Comparison of ENCODE assay signal across 8 mouse cellular contexts in the genomic region with DNA sequence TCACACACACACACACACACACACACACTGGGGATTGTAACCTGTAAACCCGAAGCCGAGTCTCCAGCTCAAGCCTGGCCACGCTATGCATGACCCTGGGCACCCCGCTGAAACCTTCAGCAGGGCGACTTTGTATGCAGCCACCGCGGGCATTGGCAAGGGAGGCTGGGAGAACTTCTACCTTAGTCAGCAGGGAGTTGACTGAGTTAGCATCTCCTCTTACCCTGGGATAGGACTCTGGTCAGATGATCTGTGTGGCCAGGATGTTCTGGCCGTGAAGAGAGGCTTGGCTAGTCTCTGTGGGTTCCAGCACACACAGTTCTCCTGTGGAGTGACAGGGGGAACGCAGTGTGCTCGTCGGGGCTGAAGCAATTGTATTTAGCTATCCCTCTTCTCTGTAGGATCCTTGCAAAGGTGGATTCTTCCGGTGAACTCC. TPM values are rescaled to one million over a fixed set of nuclear protein-coding genes. Genes with fewer than 3 reads are reported as not detected.
DNase-seq lines count a peak whose midpoint lies in the region; ATAC-seq and TF ChIP-seq lines count a peak whose summit lies in the region.

No protein-coding gene starts in this region.

- peak overlapping the region; percentile 70 for H3K27ac ChIP-seq in CH12.LX (ENCODE audit: insufficient read depth, low read depth)
- peak overlapping the region; percentile 71 for H3K27ac ChIP-seq in embryonic facial prominence, embryonic 15.5 days (replicated peaks)
- H3K27ac ChIP-seq in heart, embryonic 14.5 days (replicated peaks in 1 of 2; ENCODE audit: control insufficient read depth in 1 of 2, insufficient read depth in 1 of 2, low read depth in 2 of 2, low read length in 2 of 2), result no peak overlapping the region
- H3K27ac ChIP-seq in kidney, embryonic 16.5 days (ENCODE audit: low read length), result 0 out of 2 replicates have a peak overlapping the region, but pooled peaks have one; percentile 21
- peak overlapping the region; percentile 22 for H3K27ac ChIP-seq in stomach, embryonic 16.5 days (ENCODE audit: low read length)

- 3% methylated on average over 12 of the region's 12 CpGs for WGBS in embryonic facial prominence, embryonic 15.5 days
- WGBS in heart, embryonic 14.5 days, result 2% methylated on average over 12 of the region's 12 CpGs
- WGBS in kidney, embryonic 16.5 days, result 7% methylated on average over 12 of the region's 12 CpGs
- WGBS in stomach, embryonic 16.5 days, result 18% methylated on average over 12 of the region's 12 CpGs

- H3K4me2 ChIP-seq in CH12.LX (ENCODE audit: insufficient read depth, low read depth, poor library complexity, severe bottlenecking), result peak overlapping the region; percentile 86
- H3K4me2 ChIP-seq in embryonic facial prominence, embryonic 15.5 days (replicated peaks), result peak overlapping the region; percentile 53
- H3K4me2 ChIP-seq in heart, embryonic 14.5 days (ENCODE audit: low read length), result peak overlapping the region; percentile 66
- H3K4me2 ChIP-seq in kidney, embryonic 16.5 days (replicated peaks; ENCODE audit: low read depth, low read length), result peak overlapping the region; percentile 39
- peak overlapping the region; percentile 47 for H3K4me2 ChIP-seq in stomach, embryonic 16.5 days (ENCODE audit: low read depth, low read length)

- in situ Hi-C loops in CH12.LX (cut with MboI; ENCODE audit: low pct_ligation_motif_present, low pct_unique_long_range_greater_than_20kb, low sequenced_read_pairs), result no loop called here

- H3K9ac ChIP-seq in CH12.LX (ENCODE audit: insufficient read depth, low read depth), result peak overlapping the region; percentile 57; the same call in 1 of the 2 replicates
- H3K9ac ChIP-seq in embryonic facial prominence, embryonic 15.5 days, result peak overlapping the region; percentile 9; the same call in 1 of the 2 replicates
- peak overlapping the region; percentile 58 for H3K9ac ChIP-seq in heart, embryonic 14.5 days (ENCODE audit: low read length)
- peak overlapping the region; percentile 4 for H3K9ac ChIP-seq in kidney, embryonic 16.5 days (replicated peaks; ENCODE audit: low read length)
- peak overlapping the region; percentile 49 for H3K9ac ChIP-seq in stomach, embryonic 16.5 days (ENCODE audit: low read length)

- no peaks in the 10 kb centered on the region for H3K79me2 ChIP-seq in CH12.LX (replicated peaks; ENCODE audit: control insufficient read depth, extremely low read depth, insufficient read depth, poor library complexity, severe bottlenecking)

- TF ChIP-seq CTCF in CH12.LX (conservative IDR thresholded peaks at IDR 0.05 in 1 of 2, IDR thresholded peaks at IDR 0.05 in 1 of 2; ENCODE audit: low read depth in 2 of 2, low read length in 2 of 2), result no peak

- TF ChIP-seq RAD21 in CH12.LX (IDR thresholded peaks at IDR 0.05; ENCODE audit: low read depth, low read length), result no peak

- peaks cover 0 to 6% of the 10 kb centered on the region in 2 experiments for H3K36me3 ChIP-seq in CH12.LX (replicated peaks in 1 of 2; ENCODE audit: control insufficient read depth in 1 of 2, insufficient read depth in 1 of 2, low read length in 1 of 2)
- no peaks in the 10 kb centered on the region for H3K36me3 ChIP-seq in embryonic facial prominence, embryonic 15.5 days
- no peaks in the 10 kb centered on the region for H3K36me3 ChIP-seq in heart, embryonic 14.5 days (ENCODE audit: control insufficient read depth, insufficient read depth, low read length)
- no peaks in the 10 kb centered on the region for H3K36me3 ChIP-seq in kidney, embryonic 16.5 days (ENCODE audit: insufficient read depth, low read length)
- no peaks in the 10 kb centered on the region for H3K36me3 ChIP-seq in stomach, embryonic 16.5 days (ENCODE audit: control insufficient read depth, insufficient read depth, low read length)

- no peak for TF ChIP-seq EP300 in CH12.LX (IDR thresholded peaks at IDR 0.05; ENCODE audit: low read length)

- H3K27me3 ChIP-seq in CH12.LX (replicated peaks), result no peaks in the 10 kb centered on the region
- H3K27me3 ChIP-seq in embryonic facial prominence, embryonic 15.5 days, result no peaks in the 10 kb centered on the region
- H3K27me3 ChIP-seq in heart, embryonic 14.5 days (ENCODE audit: control insufficient read depth, insufficient read depth, low read length), result no peaks in the 10 kb centered on the region
- no peaks in the 10 kb centered on the region for H3K27me3 ChIP-seq in kidney, embryonic 16.5 days (ENCODE audit: insufficient read depth, low read length)
- H3K27me3 ChIP-seq in stomach, embryonic 16.5 days (ENCODE audit: control insufficient read depth, insufficient read depth, low read length), result no peaks in the 10 kb centered on the region

- dilution Hi-C loops in CH12.LX (cut with MboI; ENCODE audit: extremely low pct_ligation_motif_present, extremely low pct_unique_long_range_greater_than_20kb, low sequenced_read_pairs), result no loop called here

- H3K9me3 ChIP-seq in CH12.LX (replicated peaks; ENCODE audit: low read length), result peaks cover 5% of the 10 kb centered on the region
- H3K9me3 ChIP-seq in embryonic facial prominence, embryonic 15.5 days (replicated peaks), result no peaks in the 10 kb centered on the region
- no peaks in the 10 kb centered on the region for H3K9me3 ChIP-seq in heart, embryonic 14.5 days (ENCODE audit: control insufficient read depth, low read length)
- H3K9me3 ChIP-seq in kidney, embryonic 16.5 days (ENCODE audit: low read length), result no peaks in the 10 kb centered on the region
- no peaks in the 10 kb centered on the region for H3K9me3 ChIP-seq in stomach, embryonic 16.5 days (replicated peaks; ENCODE audit: control insufficient read depth, low read length)

- peak overlapping the region; percentile 39 to 51 (median 46) for H3K4me3 ChIP-seq in CH12.LX (replicated peaks in 1 of 3; ENCODE audit: low read depth in 2 of 3, low read length in 2 of 3, poor library complexity in 1 of 3)
- H3K4me3 ChIP-seq in embryonic facial prominence, embryonic 15.5 days (replicated peaks), result peak overlapping the region; percentile 32
- H3K4me3 ChIP-seq in heart, embryonic 14.5 days (ENCODE audit: control insufficient read depth in 1 of 2, insufficient read depth in 1 of 2, low read depth in 1 of 2, low read length in 2 of 2), result peak overlapping the region; percentile 18 to 37
- peak overlapping the region; percentile 18 for H3K4me3 ChIP-seq in kidney, embryonic 16.5 days (ENCODE audit: low read length)
- H3K4me3 ChIP-seq in stomach, embryonic 16.5 days (replicated peaks; ENCODE audit: low read length), result peak overlapping the region; percentile 24

- H3K4me1 ChIP-seq in CH12.LX (ENCODE audit: control insufficient read depth in 1 of 2, insufficient read depth in 2 of 2), result peaks cover 29 to 55% of the 10 kb centered on the region in 2 experiments
- H3K4me1 ChIP-seq in embryonic facial prominence, embryonic 15.5 days, result peaks cover 34% of the 10 kb centered on the region
- H3K4me1 ChIP-seq in heart, embryonic 14.5 days (ENCODE audit: control insufficient read depth in 2 of 2, insufficient read depth in 2 of 2, low read length in 2 of 2), result peaks cover 18 to 25% of the 10 kb centered on the region in 2 experiments
- peaks cover 40% of the 10 kb centered on the region for H3K4me1 ChIP-seq in kidney, embryonic 16.5 days (ENCODE audit: insufficient read depth, low read length)
- peaks cover 38% of the 10 kb centered on the region for H3K4me1 ChIP-seq in stomach, embryonic 16.5 days (ENCODE audit: control insufficient read depth, insufficient read depth, low read length)

- no peak for TF ChIP-seq POLR2A in CH12.LX (IDR thresholded peaks at IDR 0.05; ENCODE audit: low read depth, low read length)

- DNase-seq in CH12.LX (ENCODE audit: extremely low read depth), result no peak
- peak; percentile 39 for DNase-seq in Muller cell, postnatal 12 days (ENCODE audit: inconsistent ontology term)
- DNase-seq in lung, postnatal 14 days, result peak; percentile 31
- no peak for DNase-seq in thymus, postnatal 0 days (ENCODE audit: low spot score)

- no peak for ATAC-seq in embryonic facial prominence, embryonic 15.5 days (ENCODE audit: insufficient number of reproducible peaks, low FRiP score, low TSS enrichment, low read depth)
- ATAC-seq in heart, embryonic 14.5 days (ENCODE audit: insufficient number of reproducible peaks, insufficient read depth, low FRiP score, low read depth), result no peak
- ATAC-seq in kidney, embryonic 16.5 days (ENCODE audit: low FRiP score, low TSS enrichment), result peak; percentile 33; the same call in 1 of the 2 replicates
- ATAC-seq in stomach, embryonic 16.5 days (ENCODE audit: insufficient read depth, low FRiP score), result no peak

TF ChIP-seq in CH12.LX, 34 proteins besides CTCF, POLR2A, EP300 and RAD21:
- 0 out of 2 replicates have a peak, but pooled peaks have one; percentile 26 for TF ChIP-seq MAFK (IDR thresholded peaks at IDR 0.05; ENCODE audit: insufficient replicate concordance, low read length)
- no peak for TF ChIP-seq SMC3 (IDR thresholded peaks at IDR 0.05; ENCODE audit: low read depth, low read length)
- TF ChIP-seq USF1 (IDR thresholded peaks at IDR 0.05; ENCODE audit: low read depth, low read length), result no peak
- TF ChIP-seq TCF12 (IDR thresholded peaks at IDR 0.05; ENCODE audit: low read depth, low read length), result 0 out of 2 replicates have a peak, but pooled peaks have one; percentile 2

RNA-seq across cellular contexts. Expression of a gene that starts 49.8 kb away (rescaled TPM):
- total RNA-seq in CH12.LX (2012; rRNA removed) (11.3 and 16.8 TPM in 2 replicates), CH12.LX (2014; rRNA removed) (21.9 and 23.0 TPM in 2 replicates)
- polyA plus RNA-seq in CH12.LX (2012; ENCODE audit: insufficient read length, low read depth), result 16.9 and 18.0 TPM in 2 replicates
- polyA plus RNA-seq in embryonic facial prominence, embryonic 15.5 days (2015; fragmentation: Nextera tagmentation; extraction: Ambion mirVana), result 18.0 and 19.4 TPM in 2 replicates
- polyA plus RNA-seq in heart, embryonic 14.5 days (2014; fragmentation: Nextera tagmentation; extraction: Ambion mirVana), result 18.8 and 19.2 TPM in 2 replicates
- polyA plus RNA-seq in kidney, embryonic 16.5 days (2015; fragmentation: Nextera tagmentation; extraction: Ambion mirVana), result 23.2 and 23.8 TPM in 2 replicates
- 16.9 and 17.6 TPM in 2 replicates for polyA plus RNA-seq in stomach, embryonic 16.5 days (2015; fragmentation: Nextera tagmentation; extraction: Ambion mirVana)
- polyA plus RNA-seq in thymus, postnatal 0 days (2015; fragmentation: Nextera tagmentation; extraction: Ambion mirVana), result 16.6 and 17.8 TPM in 2 replicates

Comparison
In these comparisons a context has a peak if more than half of its experiments do, and no peak if none do; other contexts are left out.
1. DNase-seq: peak in Muller cell, postnatal 12 days (single experiment) and lung, postnatal 14 days (single experiment); none in CH12.LX (single experiment) and thymus, postnatal 0 days (single experiment).
2. H3K27ac ChIP-seq: peak in CH12.LX (single experiment), embryonic facial prominence, embryonic 15.5 days (single experiment), kidney, embryonic 16.5 days (single experiment) and stomach, embryonic 16.5 days (single experiment); none in heart, embryonic 14.5 days (0 of 2).
3. H3K9ac ChIP-seq: peak in every context shown above with its lines; median percentile 58 in heart, embryonic 14.5 days; 57 in CH12.LX; 49 in stomach, embryonic 16.5 days; 9 in embryonic facial prominence, embryonic 15.5 days; 4 in kidney, embryonic 16.5 days.
4. Peak in every context shown above with its lines, with median percentiles within 50 percentile points of each other: H3K4me2 ChIP-seq and H3K4me3 ChIP-seq.